ENCODE assay signal across 28 mouse cellular contexts in genomic region chr6:16855879-16856545, GRCm38 (mm10). TPM values are rescaled to one million over a fixed set of nuclear protein-coding genes. Genes with fewer than 3 reads are reported as not detected.
A peak's percentile ranks its signal among the peaks of the same experiment; 100 is the strongest.
DNase-seq lines count a peak whose midpoint lies in the region; ATAC-seq lines count a peak whose summit lies in the region.
"Had no signal": no experiment of that assay in that cellular context is flagged by ENCODE, and none has a peak within 500 bp of the region (broad histone marks: within the 10 kb centered on the region; RNA-seq: fewer than 3 reads in every experiment).

No protein-coding gene starts in this region.

- H3K4me2 ChIP-seq in intestine, embryonic 15.5 days (replicated peaks) = no peak overlapping the region
- no peak overlapping the region for H3K4me2 ChIP-seq in kidney, embryonic 16.5 days (replicated peaks; ENCODE audit: low read depth, low read length)
- H3K4me2 ChIP-seq: forebrain, embryonic 13.5 days; heart, embryonic 15.5 days; lung, embryonic 15.5 days; midbrain, embryonic 11.5 days; neural tube, embryonic 13.5 days; stomach, embryonic 15.5 days had no signal

- H3K9ac ChIP-seq in intestine, embryonic 15.5 days = no peak overlapping the region
- H3K9ac ChIP-seq in kidney, embryonic 16.5 days (replicated peaks; ENCODE audit: low read length) = no peak overlapping the region
- H3K9ac ChIP-seq: forebrain, embryonic 13.5 days; heart, embryonic 15.5 days; liver, embryonic 14.5 days; lung, embryonic 15.5 days; neural tube, embryonic 13.5 days; stomach, embryonic 15.5 days had no signal

- WGBS in intestine, embryonic 15.5 days = 65% methylated on average over 7 of the region's 7 CpGs
- 81% methylated on average over 7 of the region's 7 CpGs for WGBS in kidney, embryonic 16.5 days

- H3K27me3 ChIP-seq in intestine, embryonic 15.5 days (replicated peaks) = no peaks in the 10 kb centered on the region
- H3K27me3 ChIP-seq in kidney, embryonic 16.5 days (ENCODE audit: insufficient read depth, low read length) = no peaks in the 10 kb centered on the region
- H3K27me3 ChIP-seq: forebrain, embryonic 13.5 days; heart, embryonic 15.5 days; lung, embryonic 15.5 days; neural tube, embryonic 13.5 days; stomach, embryonic 15.5 days had no signal

- H3K4me1 ChIP-seq in intestine, embryonic 15.5 days (replicated peaks) = no peaks in the 10 kb centered on the region
- H3K4me1 ChIP-seq in kidney, embryonic 16.5 days (ENCODE audit: insufficient read depth, low read length) = no peaks in the 10 kb centered on the region
- H3K4me1 ChIP-seq: forebrain, embryonic 13.5 days; heart, embryonic 15.5 days; lung, embryonic 15.5 days; neural tube, embryonic 13.5 days; stomach, embryonic 15.5 days had no signal

- peak; percentile 54 to 82 for DNase-seq in kidney, adult 8-10 months
- no peak for DNase-seq in kidney, postnatal 4 days
- DNase-seq in kidney, postnatal 36 days = peak; percentile 22 to 84
- no peak for DNase-seq in natural killer cell, adult 2 months (ENCODE audit: low spot score in 2 of 2)
- DNase-seq: adrenal gland, postnatal 10 days; cerebellum, adult 8-10 months; cerebellum, postnatal 25 days; gastrocnemius, postnatal 10 days; left cerebral cortex, postnatal 4 days; lung, postnatal 36 days; thymus, adult 18-20 months; thymus, postnatal 25 days had no signal

- H3K9me3 ChIP-seq in intestine, embryonic 15.5 days = no peaks in the 10 kb centered on the region
- H3K9me3 ChIP-seq in kidney, embryonic 16.5 days (ENCODE audit: low read length) = no peaks in the 10 kb centered on the region
- H3K9me3 ChIP-seq: forebrain, embryonic 13.5 days; heart, embryonic 15.5 days; lung, embryonic 15.5 days; neural tube, embryonic 13.5 days; stomach, embryonic 15.5 days had no signal

- H3K4me3 ChIP-seq in intestine, embryonic 15.5 days (replicated peaks) = no peak overlapping the region
- no peak overlapping the region for H3K4me3 ChIP-seq in kidney, embryonic 16.5 days (ENCODE audit: low read length)
- H3K4me3 ChIP-seq: forebrain, embryonic 13.5 days; heart, embryonic 15.5 days; lung, embryonic 15.5 days; myocyte; neural tube, embryonic 13.5 days; stomach, embryonic 15.5 days had no signal

- no peaks in the 10 kb centered on the region for H3K36me3 ChIP-seq in intestine, embryonic 15.5 days
- H3K36me3 ChIP-seq in kidney, embryonic 16.5 days (ENCODE audit: insufficient read depth, low read length) = no peaks in the 10 kb centered on the region
- H3K36me3 ChIP-seq: heart, embryonic 15.5 days; lung, embryonic 15.5 days; neural tube, embryonic 13.5 days; stomach, embryonic 15.5 days had no signal

- peak; percentile 96 for ATAC-seq in intestine, embryonic 15.5 days
- ATAC-seq in kidney, embryonic 16.5 days (ENCODE audit: low FRiP score, low TSS enrichment) = peak; percentile 74; the same call in 1 of the 2 replicates
- no peak for ATAC-seq in monocyte, adult 5-6 weeks (replicated peaks; ENCODE audit: insufficient number of reproducible peaks, low FRiP score, low TSS enrichment, poor library complexity, severe bottlenecking)
- ATAC-seq: forebrain, embryonic 13.5 days; hindbrain, embryonic 16.5 days; midbrain, embryonic 16.5 days; Patski had no signal

- H3K27ac ChIP-seq in intestine, embryonic 15.5 days = 0 out of 2 replicates have a peak overlapping the region, but pooled peaks have one; percentile 40
- H3K27ac ChIP-seq in kidney, embryonic 16.5 days (ENCODE audit: low read length) = no peak overlapping the region
- H3K27ac ChIP-seq: forebrain, embryonic 13.5 days; heart, embryonic 15.5 days; liver, embryonic 14.5 days; lung, embryonic 15.5 days; neural tube, embryonic 13.5 days; stomach, embryonic 15.5 days had no signal

RNA-seq across cellular contexts. Expression of gene Tfec, which starts 42.2 kb away (rescaled TPM):
- 53.6 and 57.1 TPM in 2 replicates for polyA plus RNA-seq in intestine, embryonic 15.5 days (2015; fragmentation: Nextera tagmentation; extraction: Ambion mirVana)
- polyA plus RNA-seq in kidney, embryonic 16.5 days (2015; fragmentation: Nextera tagmentation; extraction: Ambion mirVana) = 6.8 and 8.2 TPM in 2 replicates
- total RNA-seq in monocyte, adult 5-6 weeks (2017) = not detected in 3 replicates
- total RNA-seq: layer of hippocampus, postnatal 25 days; MEL had no signal
- polyA plus RNA-seq: myocyte, Patski had no signal

Comparison
In these comparisons a context has a peak if more than half of its experiments do, and no peak if none do; other contexts are left out.
1. DNase-seq: peak in kidney, adult 8-10 months (2 of 2) and kidney, postnatal 36 days (2 of 2); none in kidney, postnatal 4 days (0 of 2) and natural killer cell, adult 2 months (0 of 2).